Mouse (Mus musculus): Measurements from ENCODE around the gene Marc1. TPM values are rescaled to one million over a fixed set of nuclear protein-coding genes. Genes with fewer than 3 reads are reported as not detected.

Marc1 gene
- polyA plus RNA-seq, 2 experiments from 2014 or later, result 0.44 TPM; not detected in 1

GRCm38 (mm10) chr1:184752671-184753070 lies 58.4 kb downstream of the Marc1 start:
- ATAC-seq, result no peak

GRCm38 (mm10) chr1:184750114-184750664 lies 60.9 kb downstream of the Marc1 start:
- ATAC-seq, result no peak

GRCm38 (mm10) chr1:184748692-184749152 lies 62.4 kb downstream of the Marc1 start:
- ATAC-seq, result no peak

DNA sequence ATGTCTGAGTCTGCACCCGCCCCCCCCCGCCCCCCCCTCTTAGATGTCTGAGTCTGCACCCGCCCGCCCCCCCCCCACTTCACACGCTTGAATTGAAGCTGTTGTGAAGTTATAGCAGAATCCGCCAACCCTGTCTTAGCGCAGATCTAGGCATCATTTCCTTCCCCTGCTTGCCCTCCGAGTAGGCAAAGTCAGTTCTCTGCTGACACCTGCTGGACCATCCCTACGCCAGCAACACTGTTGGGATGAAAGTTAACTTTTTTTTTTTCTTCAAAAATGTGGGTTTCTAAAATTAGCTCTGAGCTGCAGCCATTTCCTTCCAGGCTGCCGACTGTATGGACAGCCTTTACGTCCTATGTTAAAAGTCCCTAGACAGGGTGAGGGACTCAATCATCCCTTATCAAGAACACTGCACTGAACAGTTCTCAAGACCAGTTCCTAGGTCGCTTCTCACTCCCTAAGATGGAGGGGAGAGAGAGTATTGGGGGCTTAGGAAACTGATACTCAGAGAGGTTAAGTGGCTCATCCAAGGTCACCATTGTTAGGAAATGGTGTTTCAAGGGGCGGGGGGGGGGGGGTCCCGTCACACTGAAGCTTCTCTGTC lies 73.1 kb downstream of the Marc1 start:
- peak; percentile 48 for ATAC-seq

DNA sequence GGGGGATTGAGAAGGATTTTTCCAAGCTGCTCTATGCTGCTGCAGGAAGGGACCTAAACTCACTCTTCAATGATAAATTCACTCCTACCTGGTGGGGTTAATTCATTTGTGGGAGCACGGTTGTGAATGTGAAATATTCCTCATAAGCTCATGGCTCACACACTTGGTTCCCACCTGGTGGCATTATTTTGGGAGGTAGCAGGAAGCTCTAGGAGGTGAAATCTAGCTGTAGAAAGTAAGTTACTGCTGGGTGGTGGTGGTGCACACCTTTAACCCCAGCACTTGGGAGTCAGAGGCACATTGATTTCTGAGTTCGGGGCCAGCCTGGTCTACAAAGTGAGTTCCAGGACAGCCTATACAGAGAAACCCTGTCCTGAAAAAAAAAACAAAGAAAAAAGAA lies 73.9 kb downstream of the Marc1 start:
- no peak for ATAC-seq

Other genes with a start within 250 kb of the Marc1 start
- not detected for gene Hlx, start 78.7 kb downstream of the Marc1 start, polyA plus RNA-seq (2017; shearing (Covaris generic))
- gene Marc2, start 35.1 kb upstream of the Marc1 start, polyA plus RNA-seq (2017; shearing (Covaris generic)), result 10 to 100 TPM; 10.7 to 32.3 TPM
- not detected for gene C130074G19Rik, start 71.9 kb upstream of the Marc1 start, polyA plus RNA-seq (2017; shearing (Covaris generic))
- gene Mark1, start 188.3 kb upstream of the Marc1 start, polyA plus RNA-seq (2017; shearing (Covaris generic)), result not detected